Mouse (Mus musculus) embryonic facial prominence, embryonic 10.5 days (tissue): ENCODE data around the gene Ppme1. TPM values are rescaled to one million over a fixed set of nuclear protein-coding genes. Genes with fewer than 3 reads are reported as not detected.
A peak's percentile ranks its signal among the peaks of the same experiment; 100 is the strongest.

Experiments
- DNase-seq: peaks from one replicate; pipeline ENCODE4 v3.0.0-alpha.2; 2017; ENCODE audit warnings: low spot score
- H3K27ac ChIP-seq: fragments of 300-500 bp; sonication (generic); replicated peaks from 2 replicates; pipeline ENCODE4 v1.5.1; 2016; ENCODE audit warnings: mild to moderate bottlenecking
- H3K27me3 ChIP-seq: fragments of 300-500 bp; sonication (generic); replicated peaks from 2 replicates; pipeline ENCODE4 v1.6.1; 2016; ENCODE audit warnings: low read depth, mild to moderate bottlenecking; ENCODE audit not compliant: poor library complexity, severe bottlenecking
- H3K36me3 ChIP-seq: fragments of 300-500 bp; sonication (generic); replicated peaks from 2 replicates; pipeline ENCODE4 v1.6.1; 2016; ENCODE audit warnings: mild to moderate bottlenecking, moderate library complexity
- H3K4me1 ChIP-seq: fragments of 300-500 bp; sonication (generic); 2 replicates; pipeline ENCODE4 v1.6.1; 2016
- H3K4me3 ChIP-seq: fragments of 300-500 bp; sonication (generic); 2 replicates; pipeline ENCODE4 v1.5.1; 2016; ENCODE audit warnings: mild to moderate bottlenecking, moderate library complexity
- H3K9me3 ChIP-seq: fragments of 300-500 bp; sonication (generic); 2 replicates; pipeline ENCODE4 v1.6.1; 2016; ENCODE audit warnings: mild to moderate bottlenecking
- WGBS: fragments of 180-500 bp; shearing (Covaris S2); methylation state at CpG from one replicate; pipeline ENCODE4 v1.1.7; 2016; 5-methylcytosine and 5-hydroxymethylcytosine counted together
- polyA plus RNA-seq: library from polyadenylated mRNA; unstranded; fragments of >200 nt; fragmentation: Nextera tagmentation; extraction: Ambion mirVana; gene quantifications from 2 replicates; pipeline ENCODE4 v1.2.1, GENCODE M21; 2016

The Ppme1 gene
- polyA plus RNA-seq, 1 experiment from 2014 or later = 83.0 TPM

DNA sequence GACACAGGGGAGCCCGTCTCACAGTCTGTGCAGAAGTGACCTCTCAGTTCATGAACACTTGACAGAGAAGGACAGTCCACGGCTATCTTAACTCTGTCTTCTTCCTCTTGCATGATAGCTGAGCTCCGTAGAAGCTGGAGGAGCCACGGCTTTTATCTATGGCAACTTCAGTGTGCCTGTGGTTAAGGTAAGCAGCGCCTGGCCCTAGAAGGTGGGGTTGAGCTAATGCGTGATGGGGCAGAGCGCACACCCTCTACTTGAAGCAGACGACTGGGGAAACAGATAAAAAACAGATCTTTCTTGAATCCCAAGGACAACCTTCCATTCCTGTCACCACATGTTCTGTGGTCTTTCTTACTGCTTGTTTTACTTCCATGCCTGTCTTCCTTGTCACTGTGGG is 55.2 kb downstream of the Ppme1 start:
- Histone ChIP-seq H3K9me3 (no peaks in the 10 kb centered on the region), H3K27me3 (no peaks in the 10 kb centered on the region), H3K4me3 (no peak overlapping the region), H3K27ac (no peak overlapping the region), H3K4me1 (peaks cover 10% of the 10 kb centered on the region), H3K36me3 (no peaks in the 10 kb centered on the region; the same call in 1 of the 2 replicates)
- no peak for DNase-seq
- 93% methylated on average over 8 of the region's 8 CpGs for WGBS

DNA sequence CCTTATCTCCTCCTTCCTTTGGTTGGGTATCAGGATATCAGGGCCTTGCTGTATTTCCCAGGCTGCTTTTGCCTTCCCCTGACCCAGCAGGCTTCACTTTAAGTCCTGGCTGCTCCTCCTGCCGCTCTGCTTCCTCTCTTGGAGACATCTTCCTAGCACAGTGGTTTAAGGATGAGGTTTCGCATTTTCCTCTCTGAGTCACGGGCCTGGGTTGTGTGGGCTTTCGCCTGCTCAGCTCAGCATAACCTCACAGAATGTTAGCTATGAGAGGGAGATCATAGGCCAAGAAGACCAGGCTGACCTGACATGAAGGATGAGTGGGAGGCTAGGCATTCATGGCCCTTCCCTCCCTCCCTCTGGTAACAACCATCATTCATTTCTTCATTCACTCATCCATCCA is 59.4 kb downstream of the Ppme1 start:
- Histone ChIP-seq H3K27ac (no peak overlapping the region), H3K36me3 (no peaks in the 10 kb centered on the region), H3K9me3 (no peaks in the 10 kb centered on the region), H3K4me1 (peaks cover 20% of the 10 kb centered on the region), H3K27me3 (no peaks in the 10 kb centered on the region), H3K4me3 (no peak overlapping the region)
- WGBS = 85% methylated on average over 4 of the region's 4 CpGs
- no peak for DNase-seq

DNA sequence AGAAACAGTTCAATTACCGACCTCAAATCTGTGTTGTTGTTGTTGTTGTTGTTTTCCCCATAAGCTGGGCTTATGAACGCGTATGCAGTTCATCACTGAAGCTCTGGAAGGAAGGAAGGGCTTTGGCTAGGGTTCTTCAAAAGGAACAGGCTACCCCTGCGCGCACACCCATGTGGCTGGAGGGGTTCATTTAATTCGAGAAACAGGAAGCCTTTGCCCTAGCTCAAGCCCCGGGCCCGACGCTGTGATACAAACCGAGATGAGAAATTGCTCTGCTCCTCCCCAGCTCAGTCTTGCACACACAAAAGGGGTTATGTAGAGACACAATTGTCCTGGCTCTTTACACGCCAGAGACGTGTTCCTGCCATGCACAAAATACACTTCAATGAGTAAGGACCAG is 61.8 kb downstream of the Ppme1 start:
- no peak for DNase-seq
- no peak overlapping the region for H3K27ac ChIP-seq
- H3K36me3 ChIP-seq = no peaks in the 10 kb centered on the region
- no peaks in the 10 kb centered on the region for H3K27me3 ChIP-seq
- 84% methylated on average over 12 of the region's 12 CpGs for WGBS
- no peak overlapping the region for H3K4me3 ChIP-seq
- peaks cover 23% of the 10 kb centered on the region for H3K4me1 ChIP-seq
- H3K9me3 ChIP-seq = no peaks in the 10 kb centered on the region

DNA sequence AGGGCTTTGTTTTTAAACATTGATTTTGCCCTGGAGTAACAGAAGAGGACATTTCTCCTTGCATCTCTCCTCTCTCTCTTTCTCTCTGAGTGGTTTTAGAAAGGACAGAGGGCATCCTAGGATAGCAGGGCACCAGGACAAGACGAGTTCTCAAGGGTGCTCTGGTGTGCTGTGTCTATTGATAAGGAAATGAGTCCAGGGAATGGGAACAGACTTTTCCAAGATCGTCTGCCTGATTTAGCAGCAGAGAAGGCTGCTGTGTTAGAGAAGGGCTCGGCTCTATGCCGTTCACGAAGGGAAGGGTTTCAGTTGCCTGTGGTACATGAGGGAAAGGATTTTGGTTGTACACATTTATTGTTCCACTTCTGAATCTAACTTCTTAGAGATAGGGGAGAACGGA is 62.4 kb downstream of the Ppme1 start:
- no peaks in the 10 kb centered on the region for H3K9me3 ChIP-seq
- H3K4me1 ChIP-seq = peaks cover 23% of the 10 kb centered on the region
- WGBS = 65% methylated on average over 6 of the region's 6 CpGs
- peak overlapping the region; percentile 26; the same call in 1 of the 2 replicates for H3K27ac ChIP-seq
- no peaks in the 10 kb centered on the region for H3K36me3 ChIP-seq
- H3K4me3 ChIP-seq = no peak overlapping the region
- H3K27me3 ChIP-seq = no peaks in the 10 kb centered on the region
- no peak for DNase-seq

DNA sequence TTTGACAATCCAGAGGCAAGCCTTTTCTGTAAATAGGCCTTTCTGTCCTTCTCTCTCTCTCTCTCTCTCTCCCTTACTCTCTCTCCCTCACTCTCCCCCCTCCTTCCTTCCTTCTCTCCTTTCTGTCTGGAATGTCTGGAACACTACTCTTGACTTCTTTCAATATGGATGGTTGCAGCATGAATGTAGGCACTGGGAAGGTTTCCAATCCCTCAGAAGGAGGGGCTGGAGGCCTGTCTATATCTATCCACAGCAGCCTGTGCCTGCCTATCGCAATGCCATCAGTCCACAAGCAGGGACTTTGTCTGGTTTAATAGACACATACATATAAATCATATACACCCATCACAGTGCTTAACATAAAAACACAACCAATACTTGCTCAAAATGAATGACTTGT is 62.9 kb downstream of the Ppme1 start:
- H3K4me1 ChIP-seq = peaks cover 23% of the 10 kb centered on the region
- 86% methylated on average over 1 of the region's 1 CpGs for WGBS
- no peak for DNase-seq
- no peaks in the 10 kb centered on the region for H3K9me3 ChIP-seq
- H3K27me3 ChIP-seq = no peaks in the 10 kb centered on the region
- H3K4me3 ChIP-seq = no peak overlapping the region
- 0 out of 2 replicates have a peak overlapping the region, but pooled peaks have one; percentile 26 for H3K27ac ChIP-seq
- no peaks in the 10 kb centered on the region for H3K36me3 ChIP-seq

DNA sequence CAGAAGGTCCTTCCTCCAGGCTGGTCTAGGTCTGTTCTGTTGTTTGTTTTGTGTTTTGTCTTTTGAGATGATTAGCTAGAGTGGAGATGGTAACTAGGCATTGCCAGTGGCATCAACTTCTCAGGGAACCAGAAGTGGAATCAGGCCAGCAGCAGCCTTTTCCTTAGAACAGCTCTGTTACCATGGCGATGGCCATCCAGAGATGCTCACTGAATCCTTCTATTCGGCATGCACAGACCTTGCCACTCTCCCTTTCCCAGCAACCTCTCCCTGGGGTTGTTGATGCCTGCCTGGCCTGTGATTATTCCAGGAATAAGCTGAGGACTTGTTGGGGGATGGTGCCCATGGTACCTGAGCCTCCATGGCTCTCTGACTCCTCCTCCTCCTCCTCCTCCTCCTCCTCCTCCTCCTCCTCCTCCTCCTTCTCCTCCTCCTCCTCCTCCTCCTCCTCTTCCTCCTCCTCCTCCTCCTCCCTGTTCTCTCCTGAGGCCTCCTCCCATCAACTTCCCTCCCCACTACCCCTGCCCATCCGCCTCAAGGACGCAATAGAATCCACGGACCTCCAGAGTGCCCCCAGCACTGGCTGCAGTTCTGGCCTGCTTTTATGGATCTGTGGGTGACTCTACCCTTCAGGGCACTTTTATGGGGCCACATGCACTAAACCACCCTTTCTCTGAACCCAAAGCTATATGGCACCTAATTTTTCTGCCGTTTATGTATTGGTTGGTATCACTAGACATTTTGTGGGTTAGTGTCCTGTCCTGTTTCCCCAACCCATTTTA is 64.0 kb downstream of the Ppme1 start:
- no peaks in the 10 kb centered on the region for H3K9me3 ChIP-seq
- no peak overlapping the region for H3K4me3 ChIP-seq
- H3K36me3 ChIP-seq = no peaks in the 10 kb centered on the region
- no peaks in the 10 kb centered on the region for H3K27me3 ChIP-seq
- peak overlapping the region; percentile 26; the same call in 1 of the 2 replicates for H3K27ac ChIP-seq
- H3K4me1 ChIP-seq = peaks cover 23% of the 10 kb centered on the region
- WGBS = 74% methylated on average over 6 of the region's 6 CpGs
- no peak for DNase-seq

DNA sequence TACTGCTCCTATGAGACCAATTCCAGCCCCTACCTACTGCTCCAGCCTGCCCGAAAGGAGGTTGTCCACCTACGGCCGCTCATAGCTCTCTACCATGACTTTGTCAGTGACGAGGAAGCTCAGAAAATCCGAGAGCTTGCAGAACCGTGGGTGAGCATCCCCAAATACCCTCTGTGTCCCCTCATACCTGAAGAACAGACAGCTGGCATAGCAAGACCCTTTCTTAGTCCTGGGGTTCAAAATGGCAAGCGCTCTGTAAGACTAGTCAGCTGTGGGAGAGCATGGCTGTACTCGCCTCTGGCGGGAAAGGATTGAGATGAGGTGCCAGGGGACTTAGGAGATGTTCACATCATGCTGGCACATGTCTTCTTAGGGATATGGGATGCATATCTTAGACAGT is 66.2 kb downstream of the Ppme1 start:
- DNase-seq = no peak
- H3K27me3 ChIP-seq = no peaks in the 10 kb centered on the region
- no peak overlapping the region for H3K4me3 ChIP-seq
- peaks cover 23% of the 10 kb centered on the region for H3K4me1 ChIP-seq
- 90% methylated on average over 9 of the region's 9 CpGs for WGBS
- H3K27ac ChIP-seq = no peak overlapping the region
- H3K9me3 ChIP-seq = no peaks in the 10 kb centered on the region
- no peaks in the 10 kb centered on the region for H3K36me3 ChIP-seq

DNA sequence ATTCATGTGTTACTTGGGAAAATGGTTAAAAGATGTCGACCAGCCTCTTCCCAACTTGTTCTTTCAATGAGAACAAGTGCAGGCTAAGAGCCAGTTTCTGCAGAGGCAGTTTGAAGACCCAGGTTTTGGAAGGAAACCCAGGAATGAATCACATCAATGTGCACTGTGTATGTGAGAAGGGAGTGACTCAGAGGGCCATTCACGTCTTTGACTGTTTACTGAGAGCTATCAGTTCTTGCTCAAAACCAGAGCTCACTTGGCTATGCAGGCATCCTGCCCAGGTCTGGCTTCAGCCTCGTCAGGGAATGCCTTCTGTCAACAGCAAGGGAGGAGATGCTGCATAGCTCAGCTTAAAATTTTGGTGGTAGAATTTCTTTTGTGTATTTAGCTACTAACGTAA is 69.8 kb downstream of the Ppme1 start:
- DNase-seq = no peak
- Histone ChIP-seq H3K27me3 (no peaks in the 10 kb centered on the region), H3K4me3 (no peak overlapping the region), H3K36me3 (no peaks in the 10 kb centered on the region), H3K9me3 (no peaks in the 10 kb centered on the region), H3K4me1 (peaks cover 15% of the 10 kb centered on the region), H3K27ac (no peak overlapping the region)
- WGBS = 77% methylated on average over 4 of the region's 4 CpGs

DNA sequence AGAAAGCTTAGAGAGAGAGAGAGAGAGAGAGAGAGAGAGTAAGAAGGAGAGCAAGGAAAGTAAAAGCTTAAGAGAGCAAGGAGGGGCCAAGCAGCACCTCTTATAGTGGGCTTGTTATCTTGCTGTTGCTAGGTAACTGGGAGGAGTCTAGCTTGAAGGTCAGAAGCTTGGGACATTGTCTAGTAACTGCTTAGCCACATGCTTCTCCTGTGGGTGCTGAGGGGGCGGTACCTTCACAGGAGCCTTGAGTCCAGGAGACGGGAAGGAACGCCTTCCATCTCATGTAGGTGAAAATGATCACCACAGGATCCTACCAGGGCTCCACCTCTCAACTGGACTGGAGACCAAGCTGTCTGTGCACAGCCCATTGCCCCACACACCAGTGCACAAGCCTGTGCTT is 70.7 kb downstream of the Ppme1 start:
- no peak overlapping the region for H3K4me3 ChIP-seq
- DNase-seq = no peak
- H3K9me3 ChIP-seq = no peaks in the 10 kb centered on the region
- no peaks in the 10 kb centered on the region for H3K27me3 ChIP-seq
- H3K27ac ChIP-seq = no peak overlapping the region
- H3K4me1 ChIP-seq = peaks cover 15% of the 10 kb centered on the region
- 80% methylated on average over 3 of the region's 3 CpGs for WGBS
- no peaks in the 10 kb centered on the region for H3K36me3 ChIP-seq

DNA sequence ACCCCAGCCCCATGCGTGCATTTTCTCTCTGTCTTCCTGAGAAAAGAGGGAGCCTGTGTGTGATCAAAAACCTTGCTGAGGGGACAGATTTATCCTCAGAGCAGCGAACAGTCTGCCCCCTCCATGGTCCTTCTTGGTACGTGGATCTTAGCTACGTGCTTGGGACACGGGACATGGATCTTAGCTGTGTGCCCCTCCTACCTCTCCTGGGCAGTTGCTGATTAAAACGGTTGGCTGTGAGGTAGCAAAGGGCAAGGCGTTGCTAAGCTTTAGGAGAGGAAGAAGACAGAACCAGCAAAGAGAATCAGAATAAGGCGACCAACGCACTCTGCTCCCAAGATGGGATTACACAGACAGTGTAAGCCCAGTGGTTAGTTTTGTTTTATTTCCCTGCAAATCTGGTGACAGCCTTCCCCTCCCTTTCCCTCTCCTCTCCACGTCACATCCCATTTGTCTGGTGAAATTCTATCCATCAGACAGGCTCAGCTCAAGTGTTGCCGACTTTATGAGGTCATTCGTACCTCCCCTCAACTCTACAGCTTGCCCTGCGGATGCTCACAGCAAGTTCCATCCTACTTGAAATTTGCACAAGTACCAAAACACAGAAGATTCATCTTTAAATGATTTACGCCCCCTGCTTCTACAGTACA is 73.1 kb downstream of the Ppme1 start:
- no peaks in the 10 kb centered on the region for H3K9me3 ChIP-seq
- H3K36me3 ChIP-seq = no peaks in the 10 kb centered on the region
- peak overlapping the region; percentile 24; the same call in 1 of the 2 replicates for H3K27ac ChIP-seq
- 71% methylated on average over 14 of the region's 14 CpGs for WGBS
- no peak overlapping the region for H3K4me3 ChIP-seq
- peaks cover 15% of the 10 kb centered on the region for H3K4me1 ChIP-seq
- no peak for DNase-seq
- H3K27me3 ChIP-seq = no peaks in the 10 kb centered on the region

DNA sequence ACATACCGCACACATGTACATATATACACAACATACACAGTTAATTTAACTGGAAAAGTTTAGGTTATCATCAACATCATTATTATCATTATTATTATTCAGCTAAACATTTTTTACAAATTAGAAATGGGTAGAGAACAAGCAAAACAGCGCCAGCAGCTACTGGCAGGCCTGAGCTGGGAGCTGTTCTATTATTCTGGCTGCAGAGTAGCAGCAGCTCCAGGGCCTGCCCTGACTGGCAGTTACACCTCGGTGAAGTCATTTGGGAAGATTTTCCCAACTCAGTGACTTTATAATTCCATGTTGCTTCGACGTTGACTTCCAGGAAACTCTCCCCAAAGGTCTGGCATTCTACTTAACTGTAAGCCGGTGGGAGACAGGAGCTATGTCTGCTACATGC is 75.4 kb downstream of the Ppme1 start:
- no peak overlapping the region for H3K4me3 ChIP-seq
- H3K27me3 ChIP-seq = 0 out of 2 replicates have a peak, but pooled peaks cover 4% of the 10 kb centered on the region
- no peak overlapping the region for H3K27ac ChIP-seq
- H3K36me3 ChIP-seq = no peaks in the 10 kb centered on the region
- 90% methylated on average over 6 of the region's 6 CpGs for WGBS
- H3K9me3 ChIP-seq = no peaks in the 10 kb centered on the region
- no peak for DNase-seq
- H3K4me1 ChIP-seq = peaks cover 15% of the 10 kb centered on the region

DNA sequence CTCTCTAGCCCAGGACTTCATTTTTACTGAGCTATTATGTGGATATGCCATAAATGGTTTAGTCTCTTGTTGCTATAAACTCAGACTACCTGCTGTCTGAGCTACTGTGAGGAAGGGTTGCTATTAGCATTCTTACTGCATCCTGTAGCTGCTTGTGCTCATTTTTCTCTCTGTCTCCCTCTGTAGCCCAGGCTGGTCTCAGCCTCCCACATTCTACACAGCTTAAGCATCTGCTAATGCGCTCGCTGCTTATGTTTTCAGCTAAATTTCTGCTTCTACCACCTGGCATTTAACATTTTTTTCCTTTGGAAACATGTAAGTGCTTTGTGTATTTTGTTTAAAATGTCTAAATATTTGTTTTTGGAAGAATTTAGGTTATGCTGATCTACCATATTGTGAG is 76.4 kb downstream of the Ppme1 start:
- Histone ChIP-seq H3K4me3 (no peak overlapping the region), H3K36me3 (no peaks in the 10 kb centered on the region), H3K27ac (no peak overlapping the region), H3K9me3 (peaks cover 2% of the 10 kb centered on the region; the same call in 1 of the 2 replicates), H3K4me1 (peaks cover 11% of the 10 kb centered on the region), H3K27me3 (0 out of 2 replicates have a peak, but pooled peaks cover 4% of the 10 kb centered on the region)
- WGBS = 94% methylated on average over 2 of the region's 2 CpGs
- no peak for DNase-seq

DNA sequence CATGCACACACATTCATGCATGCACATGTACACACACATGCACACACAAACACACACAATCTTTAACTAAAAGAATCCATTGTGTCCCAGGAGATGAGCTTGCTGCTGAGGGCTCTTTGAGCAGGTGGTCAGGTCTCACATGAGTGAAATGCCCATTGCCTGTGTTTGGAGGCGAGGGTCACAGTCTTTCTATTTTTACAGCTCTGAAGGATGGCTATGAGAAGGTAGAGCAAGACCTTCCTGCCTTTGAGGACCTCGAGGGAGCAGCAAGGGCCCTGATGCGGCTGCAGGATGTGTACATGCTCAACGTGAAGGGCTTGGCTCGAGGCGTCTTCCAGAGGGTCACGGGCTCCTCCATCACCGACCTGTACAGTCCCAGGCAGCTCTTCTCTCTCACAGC is 78.6 kb downstream of the Ppme1 start:
- Histone ChIP-seq H3K4me1 (peaks cover 12% of the 10 kb centered on the region), H3K36me3 (no peaks in the 10 kb centered on the region), H3K27me3 (peaks cover 14% of the 10 kb centered on the region), H3K9me3 (peaks cover 7% of the 10 kb centered on the region; the same call in 1 of the 2 replicates), H3K4me3 (no peak overlapping the region), H3K27ac (no peak overlapping the region)
- DNase-seq = no peak
- WGBS = 83% methylated on average over 8 of the region's 8 CpGs
